Mouse (Mus musculus): ENCODE measurements around the gene Stap2. TPM values are rescaled to one million over a fixed set of nuclear protein-coding genes. Genes with fewer than 3 reads are reported as not detected.

Stap2 gene
- polyA plus RNA-seq, 1 experiment from 2014 or later = 5.2 TPM

DNA sequence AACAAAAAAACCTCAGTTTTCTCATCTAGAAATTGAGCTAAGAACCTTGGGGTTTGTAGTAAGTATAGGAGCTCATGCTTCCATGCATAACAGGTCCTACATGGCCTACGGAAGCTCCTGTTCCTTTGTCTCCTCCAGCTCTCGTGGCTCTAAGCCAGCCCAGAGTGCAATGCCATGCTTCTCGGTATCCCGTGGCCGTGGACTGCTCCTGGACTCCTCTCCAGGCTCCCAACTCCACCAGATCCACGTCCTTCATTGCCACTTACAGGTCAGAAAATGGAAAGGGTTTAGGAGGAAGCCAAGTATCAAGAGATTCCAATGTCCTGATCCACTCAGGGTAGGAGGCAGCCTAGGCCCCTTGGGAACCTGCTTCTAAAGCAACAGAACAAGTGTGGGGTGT, 51.6 kb downstream of the Stap2 start:
- ATAC-seq (ENCODE audit: low read depth) = no peak

DNA sequence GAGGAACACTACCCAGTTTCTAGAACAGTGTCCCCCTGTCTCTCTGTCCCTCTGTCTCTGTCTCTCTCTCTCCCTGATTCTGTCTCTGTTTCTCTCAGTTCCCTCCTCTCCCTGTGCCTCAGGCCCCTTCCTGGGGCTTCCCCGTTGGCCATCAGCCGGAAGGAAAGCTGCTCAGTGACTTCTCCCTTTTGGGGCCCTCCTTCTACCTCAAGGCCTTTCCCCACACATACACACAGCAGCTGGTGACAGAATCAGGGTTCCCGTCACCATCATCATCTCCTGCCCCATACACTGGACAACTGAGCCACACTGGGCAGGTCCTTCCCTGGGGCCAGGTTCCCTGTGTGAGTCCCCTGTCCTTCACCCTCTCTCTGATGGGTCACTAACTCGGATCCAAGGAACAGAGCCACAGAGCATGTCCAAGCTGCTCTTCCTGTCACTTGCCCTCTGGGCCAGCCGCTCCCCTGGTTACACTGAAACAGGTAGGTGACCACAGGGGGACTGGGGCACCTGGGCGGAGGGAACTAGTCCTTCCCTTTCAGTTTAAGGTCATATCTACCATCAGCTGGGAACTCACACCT, 52.8 kb downstream of the Stap2 start, which contains the start of gene Ebi3:
Ebi3 (plus strand) TSS at position 194 of the 581 bp plus-strand sequence.
- H3K9ac ChIP-seq (replicated peaks; ENCODE audit: low read depth, low read length) = no peak within 1 kb of the TSS
- WGBS = 84% methylated on average over 6 of the region's 6 CpGs
- H3K9me3 ChIP-seq (ENCODE audit: control insufficient read depth, low read length) = no peaks in the 10 kb centered on the region
- no peaks in the 10 kb centered on the region for H3K36me3 ChIP-seq (ENCODE audit: control insufficient read depth, insufficient read depth, low read length)
- H3K27ac ChIP-seq (ENCODE audit: low read depth, low read length) = no peak within 1 kb of the TSS
- no peaks in the 10 kb centered on the region for H3K27me3 ChIP-seq (ENCODE audit: control insufficient read depth, insufficient read depth, low read length)
- H3K4me3 ChIP-seq (ENCODE audit: low read depth, low read length) = no peak within 1 kb of the TSS
- 0 out of 2 replicates have a peak, but pooled peaks cover 3% of the 10 kb centered on the region for H3K4me1 ChIP-seq (ENCODE audit: control insufficient read depth, insufficient read depth, low read length)
- no peak for ATAC-seq (ENCODE audit: low read depth)
- H3K4me2 ChIP-seq (ENCODE audit: low read depth, low read length) = no peak within 1 kb of the TSS

More for the DNA sequence above, 51.6 kb downstream of the Stap2 start:
- Histone ChIP-seq H3K4me1 (ENCODE audit: control insufficient read depth, insufficient read depth, low read length) (peaks cover 9% of the 10 kb centered on the region; the same call in 1 of the 2 replicates), H3K9ac (replicated peaks; ENCODE audit: low read depth, low read length) (no peak overlapping the region), H3K9me3 (ENCODE audit: control insufficient read depth, low read length) (no peaks in the 10 kb centered on the region), H3K4me2 (ENCODE audit: low read depth, low read length) (no peak overlapping the region), H3K27ac (ENCODE audit: low read depth, low read length) (no peak overlapping the region), H3K36me3 (ENCODE audit: control insufficient read depth, insufficient read depth, low read length) (no peaks in the 10 kb centered on the region), H3K4me3 (ENCODE audit: low read depth, low read length) (no peak overlapping the region), H3K27me3 (ENCODE audit: control insufficient read depth, insufficient read depth, low read length) (no peaks in the 10 kb centered on the region)
- 80% methylated on average over 6 of the region's 6 CpGs for WGBS

DNA sequence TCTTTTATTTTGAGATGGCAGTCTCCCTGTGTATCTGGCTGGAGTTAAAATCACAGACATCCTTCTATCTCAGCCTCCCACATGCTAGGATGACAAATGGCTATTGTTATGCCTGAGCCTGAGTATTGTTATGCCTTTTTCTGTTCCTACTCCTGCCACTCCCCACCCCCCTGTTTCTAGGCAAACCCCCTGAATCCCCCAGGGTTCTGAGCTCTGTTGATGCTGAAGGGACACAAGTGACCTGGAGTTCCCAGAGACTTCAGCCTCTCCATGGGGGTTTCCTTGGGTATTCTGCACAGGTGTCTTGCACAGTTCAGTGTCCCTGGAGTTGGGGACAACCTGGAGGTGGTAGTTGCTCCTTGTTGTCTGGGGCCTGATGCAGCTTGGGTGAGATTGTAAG, 53.3 kb downstream of the Stap2 start:
- Histone ChIP-seq H3K4me2 (ENCODE audit: low read depth, low read length) (no peak overlapping the region), H3K4me3 (ENCODE audit: low read depth, low read length) (no peak overlapping the region), H3K36me3 (ENCODE audit: control insufficient read depth, insufficient read depth, low read length) (no peaks in the 10 kb centered on the region), H3K9me3 (ENCODE audit: control insufficient read depth, low read length) (no peaks in the 10 kb centered on the region), H3K4me1 (ENCODE audit: control insufficient read depth, insufficient read depth, low read length) (no peaks in the 10 kb centered on the region), H3K27ac (ENCODE audit: low read depth, low read length) (no peak overlapping the region), H3K27me3 (ENCODE audit: control insufficient read depth, insufficient read depth, low read length) (no peaks in the 10 kb centered on the region), H3K9ac (replicated peaks; ENCODE audit: low read depth, low read length) (no peak overlapping the region)
- no peak for ATAC-seq (ENCODE audit: low read depth)

DNA sequence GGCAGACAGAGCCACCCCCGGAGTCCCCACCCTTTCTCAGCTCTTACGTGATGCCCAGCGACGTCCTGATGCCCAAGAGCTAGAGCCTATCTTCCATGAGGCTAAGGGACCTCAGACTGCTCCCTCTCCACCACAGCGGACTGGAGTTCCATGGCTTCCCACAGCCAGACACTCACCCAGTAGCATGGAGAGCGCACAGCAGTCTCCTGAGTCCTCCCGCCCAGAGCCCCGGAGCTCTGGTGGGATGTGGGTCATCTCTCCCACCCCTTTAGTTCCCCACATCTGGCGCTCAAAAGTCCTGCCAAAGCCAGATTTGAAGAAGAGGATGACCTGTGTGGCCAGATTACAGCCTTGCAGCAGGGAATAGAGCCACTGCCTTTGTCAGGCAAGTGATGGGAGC, 54.8 kb downstream of the Stap2 start:
- no peak overlapping the region for H3K4me2 ChIP-seq (ENCODE audit: low read depth, low read length)
- H3K9me3 ChIP-seq (ENCODE audit: control insufficient read depth, low read length) = no peaks in the 10 kb centered on the region
- 83% methylated on average over 9 of the region's 9 CpGs for WGBS

DNA sequence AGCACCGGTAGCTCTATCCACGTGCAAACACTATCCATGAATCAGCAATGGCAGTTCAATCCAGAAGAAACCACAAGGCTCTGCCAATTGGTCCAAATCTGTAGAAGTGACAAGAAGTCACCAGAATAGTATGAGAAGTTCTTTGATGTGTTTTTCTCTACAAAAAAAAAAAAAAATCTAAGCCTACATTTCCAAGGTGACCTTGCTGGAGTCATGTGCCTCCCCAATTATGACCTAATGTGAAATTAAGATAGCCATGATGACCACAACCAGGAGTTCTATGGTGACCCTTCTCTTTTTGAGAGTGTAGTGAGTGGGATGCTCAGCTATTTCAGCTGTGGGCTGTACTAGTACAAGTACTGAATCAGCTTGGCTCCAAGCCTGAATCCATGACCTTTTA, 56.0 kb downstream of the Stap2 start, which contains the start of gene Zfp119b:
Zfp119b (minus strand) TSS at position 101 of the 400 bp plus-strand sequence.
- 94% methylated on average over 2 of the region's 2 CpGs for WGBS
- no peak for ATAC-seq (ENCODE audit: low read depth)
- H3K27ac ChIP-seq (ENCODE audit: low read depth, low read length) = no peak within 1 kb of the TSS
- no peaks in the 10 kb centered on the region for H3K9me3 ChIP-seq (ENCODE audit: control insufficient read depth, low read length)
- H3K4me3 ChIP-seq (ENCODE audit: low read depth, low read length) = no peak within 1 kb of the TSS
- no peaks in the 10 kb centered on the region for H3K27me3 ChIP-seq (ENCODE audit: control insufficient read depth, insufficient read depth, low read length)
- no peak within 1 kb of the TSS for H3K4me2 ChIP-seq (ENCODE audit: low read depth, low read length)
- no peaks in the 10 kb centered on the region for H3K36me3 ChIP-seq (ENCODE audit: control insufficient read depth, insufficient read depth, low read length)
- H3K9ac ChIP-seq (replicated peaks; ENCODE audit: low read depth, low read length) = no peak within 1 kb of the TSS
- peaks cover 3% of the 10 kb centered on the region; the same call in 1 of the 2 replicates for H3K4me1 ChIP-seq (ENCODE audit: control insufficient read depth, insufficient read depth, low read length)

More for the DNA sequence above, 54.8 kb downstream of the Stap2 start:
- Histone ChIP-seq H3K4me3 (ENCODE audit: low read depth, low read length) (no peak overlapping the region), H3K4me1 (ENCODE audit: control insufficient read depth, insufficient read depth, low read length) (peaks cover 1% of the 10 kb centered on the region; the same call in 1 of the 2 replicates), H3K27ac (ENCODE audit: low read depth, low read length) (no peak overlapping the region), H3K27me3 (ENCODE audit: control insufficient read depth, insufficient read depth, low read length) (no peaks in the 10 kb centered on the region), H3K36me3 (ENCODE audit: control insufficient read depth, insufficient read depth, low read length) (no peaks in the 10 kb centered on the region), H3K9ac (replicated peaks; ENCODE audit: low read depth, low read length) (no peak overlapping the region)
- no peak for ATAC-seq (ENCODE audit: low read depth)

DNA sequence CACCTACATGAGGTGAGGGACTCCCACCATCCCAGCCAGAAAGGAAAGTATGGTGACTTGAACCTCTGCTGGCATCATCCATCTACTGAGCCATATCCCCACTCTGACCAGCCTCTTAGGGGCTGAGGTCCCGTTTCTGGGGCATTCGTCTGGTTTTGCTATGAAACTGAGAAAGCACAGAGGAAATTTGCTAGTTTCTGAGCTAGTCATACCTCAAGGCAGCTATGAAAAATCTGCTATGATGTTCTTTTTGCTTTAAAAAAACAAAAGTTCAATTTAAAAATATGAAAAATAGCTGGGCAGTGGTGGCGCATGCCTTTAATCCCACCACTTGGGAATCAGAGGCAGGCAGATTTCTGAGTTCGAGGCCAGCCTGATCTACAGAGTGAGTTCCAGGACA, 56.7 kb downstream of the Stap2 start:
- no peak overlapping the region for H3K4me2 ChIP-seq (ENCODE audit: low read depth, low read length)
- WGBS = 94% methylated on average over 4 of the region's 4 CpGs
- H3K4me1 ChIP-seq (ENCODE audit: control insufficient read depth, insufficient read depth, low read length) = peaks cover 3% of the 10 kb centered on the region; the same call in 1 of the 2 replicates

More for the DNA sequence above, 56.7 kb downstream of the Stap2 start:
- Histone ChIP-seq H3K27ac (ENCODE audit: low read depth, low read length) (no peak overlapping the region), H3K9ac (replicated peaks; ENCODE audit: low read depth, low read length) (no peak overlapping the region), H3K9me3 (ENCODE audit: control insufficient read depth, low read length) (no peaks in the 10 kb centered on the region), H3K27me3 (ENCODE audit: control insufficient read depth, insufficient read depth, low read length) (no peaks in the 10 kb centered on the region), H3K36me3 (ENCODE audit: control insufficient read depth, insufficient read depth, low read length) (no peaks in the 10 kb centered on the region), H3K4me3 (ENCODE audit: low read depth, low read length) (no peak overlapping the region)
- no peak for ATAC-seq (ENCODE audit: low read depth)

Other genes with a start within 250 kb of the Stap2 start
- 12.2 TPM in 2 replicates for gene Zfp119a, start 126.7 kb downstream of the Stap2 start, polyA plus RNA-seq (2014; fragmentation: Nextera tagmentation; extraction: Ambion mirVana)
- gene Zfp959, start 113.5 kb downstream of the Stap2 start, polyA plus RNA-seq (2014; fragmentation: Nextera tagmentation; extraction: Ambion mirVana) = 16.1 and 17.1 TPM in 2 replicates
- 9.8 and 10.5 TPM in 2 replicates for gene Zfp119b, start 56.1 kb downstream of the Stap2 start, polyA plus RNA-seq (2014; fragmentation: Nextera tagmentation; extraction: Ambion mirVana)
- 6.7 and 7.1 TPM in 2 replicates for gene Ebi3, start 52.9 kb downstream of the Stap2 start, polyA plus RNA-seq (2014; fragmentation: Nextera tagmentation; extraction: Ambion mirVana)
- 17.9 and 18.0 TPM in 2 replicates for gene Yju2, start 46.5 kb downstream of the Stap2 start, polyA plus RNA-seq (2014; fragmentation: Nextera tagmentation; extraction: Ambion mirVana)
- 158 and 218 TPM in 2 replicates for gene Shd, start 35.1 kb downstream of the Stap2 start, polyA plus RNA-seq (2014; fragmentation: Nextera tagmentation; extraction: Ambion mirVana)
- 155 and 188 TPM in 2 replicates for gene Fsd1, start 19.1 kb downstream of the Stap2 start, polyA plus RNA-seq (2014; fragmentation: Nextera tagmentation; extraction: Ambion mirVana)
- 150 and 158 TPM in 2 replicates for gene Mpnd, start 127 bp upstream of the Stap2 start, polyA plus RNA-seq (2014; fragmentation: Nextera tagmentation; extraction: Ambion mirVana)
- 87.5 and 94.9 TPM in 2 replicates for gene Sh3gl1, start 31.1 kb upstream of the Stap2 start, polyA plus RNA-seq (2014; fragmentation: Nextera tagmentation; extraction: Ambion mirVana)
- gene Chaf1a, start 34.9 kb upstream of the Stap2 start, polyA plus RNA-seq (2014; fragmentation: Nextera tagmentation; extraction: Ambion mirVana) = 2.3 and 3.2 TPM in 2 replicates
- gene Ubxn6, start 69.4 kb upstream of the Stap2 start, polyA plus RNA-seq (2014; fragmentation: Nextera tagmentation; extraction: Ambion mirVana) = 69.9 and 80.9 TPM in 2 replicates
- 96.8 and 102 TPM in 2 replicates for gene Hdgfl2, start 74.0 kb upstream of the Stap2 start, polyA plus RNA-seq (2014; fragmentation: Nextera tagmentation; extraction: Ambion mirVana)
- 0.19 and 0.28 TPM in 2 replicates for gene Plin4, start 104.2 kb upstream of the Stap2 start, polyA plus RNA-seq (2014; fragmentation: Nextera tagmentation; extraction: Ambion mirVana)
- 0.95 and 1.9 TPM in 2 replicates for gene Plin5, start 112.0 kb upstream of the Stap2 start, polyA plus RNA-seq (2014; fragmentation: Nextera tagmentation; extraction: Ambion mirVana)
- gene Lrg1, start 116.4 kb upstream of the Stap2 start, polyA plus RNA-seq (2014; fragmentation: Nextera tagmentation; extraction: Ambion mirVana) = 0.24 TPM in 2 replicates
- gene Sema6b, start 134.8 kb upstream of the Stap2 start, polyA plus RNA-seq (2014; fragmentation: Nextera tagmentation; extraction: Ambion mirVana) = 11.8 and 13.8 TPM in 2 replicates
- gene Tnfaip8l1, start 156.9 kb upstream of the Stap2 start, polyA plus RNA-seq (2014; fragmentation: Nextera tagmentation; extraction: Ambion mirVana) = 9.2 and 9.9 TPM in 2 replicates
- gene Mydgf, start 178.3 kb upstream of the Stap2 start, polyA plus RNA-seq (2014; fragmentation: Nextera tagmentation; extraction: Ambion mirVana) = 68.6 and 69.7 TPM in 2 replicates
- gene Dpp9, start 213.3 kb upstream of the Stap2 start, polyA plus RNA-seq (2014; fragmentation: Nextera tagmentation; extraction: Ambion mirVana) = 21.0 and 26.9 TPM in 2 replicates